Mouse (Mus musculus): Measurements from ENCODE around the gene Hba-a1. TPM values are rescaled to one million over a fixed set of nuclear protein-coding genes. Genes with fewer than 3 reads are reported as not detected.
"Not testable (repeated sequence)": the region's sequence is repeated elsewhere in the genome, so short reads cannot be mapped to it uniquely, and the experiment has no call there.

Gene Hba-a1
- total RNA-seq, 2 experiments from 2014 or later, result 42.1 to 158 TPM

- DNase-seq, result no peak
- intact Hi-C loops (cut with DNase I), result no loop called here
Measured at GRCm38 (mm10) chr11:32256566-32256965, 26.7 kb upstream of the Hba-a1 start.

- intact Hi-C loops (cut with DNase I), result no loop called here
- no peak for DNase-seq
Measured at GRCm38 (mm10) chr11:32262674-32263415, 20.5 kb upstream of the Hba-a1 start.

DNA sequence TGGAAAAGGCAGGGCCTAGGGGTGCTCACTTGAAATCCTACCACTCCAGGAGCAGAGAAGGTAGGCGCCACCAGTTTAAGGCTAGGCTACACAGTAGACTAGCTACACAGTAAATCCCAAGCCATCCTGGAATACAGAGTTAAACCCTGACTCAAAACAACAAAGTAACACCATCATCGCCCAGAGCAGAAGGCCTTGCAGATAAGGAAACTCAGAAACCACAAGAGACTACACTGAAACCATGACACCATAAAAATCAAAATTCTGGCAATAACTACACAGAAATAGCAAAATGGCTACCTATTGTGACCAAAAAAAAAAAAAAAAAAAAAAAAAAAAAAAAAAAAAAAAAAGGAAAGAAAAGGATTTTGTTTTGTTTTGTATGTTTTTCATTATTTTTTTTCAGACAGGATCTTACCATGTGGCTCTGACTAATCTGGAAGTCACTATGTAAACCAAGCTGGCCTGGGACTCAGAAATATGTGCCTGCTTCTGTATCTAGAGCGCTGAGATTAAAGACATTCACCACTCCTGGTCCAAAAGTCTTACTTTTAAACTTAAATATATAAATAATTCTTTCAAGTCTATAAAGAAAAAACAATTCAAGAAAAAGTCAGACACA, 18.1 kb upstream of the Hba-a1 start:
- no peak for DNase-seq
- intact Hi-C loops (cut with DNase I), result no loop called here

DNA sequence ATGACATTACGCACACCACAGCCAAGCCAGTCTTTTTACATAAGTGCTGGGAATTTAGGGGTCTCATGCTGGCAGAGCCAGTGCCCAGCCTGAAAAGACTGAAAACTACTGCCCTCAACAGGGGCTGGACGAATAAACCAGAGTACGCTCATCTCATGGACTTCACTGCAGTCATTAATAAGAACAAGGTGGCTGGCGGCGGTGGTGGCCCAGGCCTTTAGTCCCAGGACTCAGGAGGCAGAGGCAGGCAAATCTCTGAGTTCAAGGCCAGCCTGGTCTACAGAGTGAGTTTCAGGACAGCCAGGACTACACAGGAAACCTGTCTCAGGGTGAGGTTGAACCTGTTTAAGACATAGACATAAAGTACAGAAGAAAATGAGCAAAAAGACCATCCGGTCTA, 17.1 kb upstream of the Hba-a1 start:
- DNase-seq, result no peak
- intact Hi-C loops (cut with DNase I), result no loop called here

DNA sequence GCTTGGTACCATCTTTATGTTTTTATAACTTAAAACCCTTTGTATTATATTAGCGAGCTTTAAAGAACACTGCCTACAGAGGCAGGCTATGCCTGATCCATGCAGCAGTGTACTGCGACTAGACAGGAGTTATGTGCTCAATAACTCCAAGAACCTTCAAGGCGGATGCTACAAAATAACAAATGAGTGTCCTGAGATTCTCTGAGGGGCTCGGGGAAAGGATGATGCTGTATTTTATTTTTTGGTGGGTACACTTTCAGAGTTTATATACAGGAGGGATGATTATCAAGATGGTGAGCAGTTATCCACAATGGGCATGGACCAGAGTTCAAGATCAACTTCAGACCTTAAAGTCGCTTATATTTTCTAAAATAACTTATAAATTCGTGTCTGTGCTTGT, 16.5 kb upstream of the Hba-a1 start:
- intact Hi-C loops (cut with DNase I), result no loop called here
- no peak for DNase-seq

DNA sequence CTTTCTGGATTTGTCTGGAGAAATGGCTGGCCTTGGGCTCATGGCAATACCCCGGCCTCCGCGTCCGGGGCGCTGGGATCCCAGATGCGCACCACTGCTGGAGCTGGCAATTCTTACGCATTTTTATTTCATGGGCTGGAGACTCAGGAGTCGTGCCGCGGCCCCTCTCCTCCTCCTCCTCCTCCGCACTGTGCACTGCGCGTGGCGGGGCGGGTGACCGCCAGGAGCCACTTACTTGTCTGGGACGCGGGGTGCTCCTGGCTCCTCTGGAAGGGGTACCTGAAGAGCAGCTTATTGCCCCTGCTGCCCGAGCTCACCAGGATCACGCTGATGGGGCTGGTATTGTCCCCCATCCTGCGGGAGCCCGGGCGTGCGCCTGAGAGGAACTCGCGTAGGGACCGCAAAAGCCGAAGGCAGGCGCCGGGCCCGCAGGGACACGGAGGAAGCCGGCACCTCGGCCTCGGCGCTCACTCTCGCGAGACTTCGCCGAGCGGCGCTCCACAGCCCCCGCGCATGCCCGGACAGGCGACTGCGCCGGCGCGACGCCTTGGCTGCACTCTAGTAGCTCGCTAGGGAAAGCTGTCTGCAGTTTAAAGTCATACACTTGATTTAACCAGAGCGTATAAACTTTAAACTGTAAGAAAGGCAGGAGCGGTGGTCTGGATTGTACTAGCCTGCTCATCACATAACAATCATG, 16.0 kb upstream of the Hba-a1 start, which contains the start of gene Nprl3:
Nprl3 (minus strand) TSS at position 520 of the 697 bp plus-strand sequence.
- intact Hi-C loops (cut with DNase I), result no loop called here
- peak; percentile 97 for DNase-seq

GRCm38 (mm10) chr11:32267964-32268363, 15.3 kb upstream of the Hba-a1 start:
- intact Hi-C loops (cut with DNase I), result no loop called here
- no peak for DNase-seq

GRCm38 (mm10) chr11:32268952-32269351, 14.4 kb upstream of the Hba-a1 start:
- no peak for DNase-seq
- intact Hi-C loops (cut with DNase I), result no loop called here

DNA sequence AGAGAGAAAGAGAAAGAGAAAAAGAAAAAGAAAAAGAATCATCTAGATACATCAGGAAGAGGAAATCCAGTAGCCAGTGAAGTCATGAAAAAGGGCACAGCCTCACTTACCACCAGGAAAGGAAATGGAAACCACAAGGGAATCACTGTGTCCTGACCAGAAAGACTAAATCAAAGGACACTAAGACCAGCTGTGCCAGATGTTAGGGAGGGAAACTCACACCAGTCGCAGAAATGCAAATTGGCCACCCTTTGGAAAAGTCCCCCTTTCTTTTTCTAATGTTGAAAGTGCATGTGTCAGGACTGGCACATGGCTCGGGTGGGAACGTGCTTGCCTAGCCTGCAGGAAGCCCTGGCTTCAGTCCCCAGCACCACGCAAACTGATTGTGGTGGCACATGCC, 12.1 kb upstream of the Hba-a1 start:
- intact Hi-C loops (cut with DNase I), result no loop called here
- no peak for DNase-seq

DNA sequence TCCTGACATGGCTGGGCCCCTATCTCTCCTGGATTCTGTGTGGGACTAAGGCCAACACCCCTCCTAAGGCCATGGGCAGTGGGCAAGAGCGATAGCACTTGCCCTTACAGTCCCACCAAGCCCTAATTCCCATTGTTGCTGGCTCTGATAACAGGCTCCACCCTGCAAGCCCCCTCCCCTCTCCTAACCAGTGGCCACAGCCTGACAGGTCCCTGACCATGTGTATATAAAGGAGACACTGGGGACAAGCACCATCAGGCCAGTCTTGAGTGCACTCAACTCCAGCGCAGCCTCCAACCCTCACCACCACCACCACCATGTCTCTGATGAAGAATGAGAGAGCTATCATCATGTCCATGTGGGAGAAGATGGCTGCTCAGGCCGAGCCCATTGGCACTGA, 7.0 kb upstream of the Hba-a1 start, which contains the start of gene Hba-x:
Hba-x (plus strand) TSS at position 54 of the 400 bp plus-strand sequence.
- intact Hi-C loops (cut with DNase I), result no loop called here

DNA sequence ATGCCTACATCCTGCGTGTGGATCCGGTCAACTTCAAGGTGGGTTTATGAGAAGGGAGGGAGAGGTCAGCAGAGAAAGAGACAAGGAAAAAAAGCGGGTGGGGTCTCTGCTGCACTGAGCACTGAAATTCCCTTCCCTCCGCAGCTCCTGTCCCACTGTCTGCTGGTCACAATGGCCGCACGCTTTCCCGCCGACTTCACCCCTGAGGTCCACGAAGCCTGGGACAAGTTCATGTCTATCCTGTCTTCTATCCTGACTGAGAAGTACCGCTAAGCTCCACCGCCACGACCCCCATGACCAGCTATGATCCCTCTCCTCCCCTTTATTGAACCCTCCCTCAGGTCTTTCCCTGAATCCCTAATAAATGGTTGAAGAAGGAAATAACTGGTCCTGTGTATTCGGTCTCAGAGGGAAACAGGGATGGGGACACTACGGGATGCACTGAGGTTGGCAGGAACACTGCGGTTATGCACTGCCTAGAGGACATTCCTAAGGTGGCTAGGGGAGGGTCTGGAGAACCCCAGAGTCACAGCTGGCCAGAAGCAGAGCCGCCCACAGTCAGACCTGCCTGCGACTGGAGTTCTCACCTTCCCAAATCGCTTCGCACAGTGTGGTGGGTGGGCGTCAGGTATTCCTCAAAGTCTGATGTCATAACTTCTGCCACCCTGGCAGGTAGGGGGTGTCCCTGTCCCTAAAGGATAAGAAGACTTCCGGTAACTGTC, 5.4 kb upstream of the Hba-a1 start:
- intact Hi-C loops (cut with DNase I), result no loop called here
- DNase-seq, result no peak

More for the DNA sequence above, 7.0 kb upstream of the Hba-a1 start, which contains the start of gene Hba-x:
- no peak for DNase-seq

GRCm38 (mm10) chr11:32278458-32278957, 4.8 kb upstream of the Hba-a1 start:
- intact Hi-C loops (cut with DNase I), result no loop called here
- no peak for DNase-seq

GRCm38 (mm10) chr11:32280646-32281045, 2.7 kb upstream of the Hba-a1 start:
- intact Hi-C loops (cut with DNase I), result no loop called here
- DNase-seq, result no peak

DNA sequence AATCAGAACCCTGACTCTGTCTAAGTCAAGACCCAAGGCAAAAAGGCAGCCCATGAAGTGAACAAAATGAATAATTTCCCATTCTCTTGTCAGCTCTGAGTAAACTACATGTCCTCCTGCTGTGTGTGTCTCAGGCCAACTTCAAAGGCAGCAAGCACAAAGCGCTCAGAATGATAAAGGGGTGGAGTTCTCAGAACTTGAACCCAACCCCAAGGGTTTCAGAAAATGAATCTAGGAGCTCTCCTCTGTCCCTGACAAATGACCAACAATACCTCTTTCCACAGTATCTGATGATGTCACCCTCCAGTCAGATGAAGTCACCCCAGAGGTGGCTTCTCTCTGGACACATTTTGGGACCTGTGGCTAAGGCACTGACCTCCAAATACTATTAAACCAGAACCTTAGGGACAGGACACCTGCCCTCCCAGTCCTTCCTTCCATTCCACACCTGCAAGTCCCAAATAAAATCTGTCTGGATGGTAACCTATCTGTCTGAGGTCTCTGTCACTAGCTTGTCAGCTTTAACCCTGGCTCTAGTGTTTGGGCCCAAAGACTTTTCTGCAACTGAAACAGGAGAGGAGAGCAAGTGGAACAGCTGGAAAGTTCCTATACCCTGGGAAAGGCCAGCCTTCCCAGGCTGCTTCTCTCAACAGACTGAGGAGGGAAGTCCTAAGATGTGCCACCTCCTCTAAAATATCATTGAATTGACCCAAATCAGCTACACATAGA, 1.7 kb upstream of the Hba-a1 start:
- intact Hi-C loops (cut with DNase I), result no loop called here
- DNase-seq, result no peak

GRCm38 (mm10) chr11:32284582-32284981, 1.3 kb downstream of the Hba-a1 start:
- DNase-seq; intact Hi-C loops (cut with DNase I): not testable (repeated sequence)

DNA sequence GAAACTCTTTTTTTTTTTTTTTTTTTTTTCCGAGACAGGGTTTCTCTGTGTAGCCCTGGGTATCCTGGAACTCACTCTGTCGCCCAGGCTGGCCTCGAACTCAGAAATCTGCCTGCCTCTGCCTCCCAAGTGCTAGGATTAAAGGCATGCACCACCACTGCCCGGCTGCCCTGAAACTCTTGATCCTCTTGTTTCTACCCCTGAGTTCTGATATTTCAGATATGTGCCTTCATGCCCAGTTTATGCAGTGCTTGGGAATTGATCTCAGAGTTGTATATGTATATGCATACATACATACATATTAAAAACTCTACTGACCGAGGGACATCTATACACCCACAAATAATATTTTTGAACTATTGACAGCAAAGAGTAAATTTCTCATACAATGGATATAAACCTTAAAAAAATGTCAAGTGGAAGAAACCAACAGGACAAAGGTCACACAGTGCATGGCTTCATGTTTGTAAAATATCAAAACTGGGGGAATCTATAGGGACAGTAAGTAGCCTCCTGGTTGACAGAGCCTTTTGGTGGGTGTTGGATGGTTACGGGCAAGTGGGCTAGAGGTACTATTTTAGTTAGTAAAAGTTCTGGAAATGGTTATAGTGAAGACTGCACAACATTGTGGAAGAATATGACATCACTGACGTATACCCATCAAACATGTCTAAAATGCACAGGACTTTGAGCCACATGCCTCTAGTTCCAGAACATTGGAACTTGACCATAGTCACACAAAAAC, 1.9 kb downstream of the Hba-a1 start:
- no peak for DNase-seq
- intact Hi-C loops (cut with DNase I), result no loop called here

DNA sequence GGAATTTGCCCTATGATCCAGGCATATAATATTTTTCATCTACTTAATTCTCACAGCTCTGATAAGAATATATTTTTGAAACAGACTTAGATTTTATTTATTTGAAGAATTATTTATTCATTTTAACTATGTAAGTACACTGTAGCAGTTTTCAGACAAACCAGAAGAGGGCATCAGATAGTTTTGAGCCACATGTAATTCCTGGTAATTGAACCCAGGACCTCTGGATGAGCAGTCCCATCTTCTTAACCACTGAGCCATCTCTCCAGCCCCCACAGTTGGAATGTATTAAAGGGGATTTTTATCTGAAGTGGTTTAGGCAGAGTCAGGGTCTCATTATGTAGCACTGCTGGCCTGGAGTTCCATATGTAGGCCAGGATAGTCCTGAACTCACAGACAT, 2.6 kb downstream of the Hba-a1 start:
- intact Hi-C loops (cut with DNase I); DNase-seq: not testable (repeated sequence)

- intact Hi-C loops (cut with DNase I), result not testable (repeated sequence)
- peak; percentile 84 for DNase-seq
Measured at GRCm38 (mm10) chr11:32286695-32287492, 3.6 kb downstream of the Hba-a1 start, which contains the start of gene Hbq1b. Gene Hbq1b, plus strand, starts transcription at chr11:32286965.

DNA sequence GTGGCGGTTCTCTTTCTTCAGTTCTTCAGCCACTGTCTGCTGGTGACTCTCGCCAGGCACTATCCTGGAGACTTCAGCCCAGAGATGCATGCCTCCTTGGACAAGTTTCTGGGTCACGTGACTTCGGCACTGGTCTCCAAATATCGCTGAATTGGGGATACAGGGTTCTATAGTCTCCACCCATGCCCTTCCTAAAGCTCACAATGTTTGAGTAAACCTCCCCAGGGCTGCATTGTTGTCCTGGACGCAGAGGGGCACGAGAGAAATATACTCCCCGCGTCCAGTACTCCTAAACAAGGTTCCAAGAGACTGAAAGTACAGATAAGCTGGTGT, 4.1 kb downstream of the Hba-a1 start:
- no peak for DNase-seq
- intact Hi-C loops (cut with DNase I), result no loop called here

Data from left cerebral cortex, postnatal 4 days (tissue).